Mouse (Mus musculus) kidney, postnatal 14 days (tissue): Measurements from ENCODE around the gene Trafd1.
A peak's percentile ranks its signal among the peaks of the same experiment; 100 is the strongest.

ENCODE experiments used
- DNase-seq: peaks from one replicate; pipeline ENCODE4 v3.0.0; 2022; ENCODE audit warnings: mixed read lengths

The Trafd1 gene

DNA sequence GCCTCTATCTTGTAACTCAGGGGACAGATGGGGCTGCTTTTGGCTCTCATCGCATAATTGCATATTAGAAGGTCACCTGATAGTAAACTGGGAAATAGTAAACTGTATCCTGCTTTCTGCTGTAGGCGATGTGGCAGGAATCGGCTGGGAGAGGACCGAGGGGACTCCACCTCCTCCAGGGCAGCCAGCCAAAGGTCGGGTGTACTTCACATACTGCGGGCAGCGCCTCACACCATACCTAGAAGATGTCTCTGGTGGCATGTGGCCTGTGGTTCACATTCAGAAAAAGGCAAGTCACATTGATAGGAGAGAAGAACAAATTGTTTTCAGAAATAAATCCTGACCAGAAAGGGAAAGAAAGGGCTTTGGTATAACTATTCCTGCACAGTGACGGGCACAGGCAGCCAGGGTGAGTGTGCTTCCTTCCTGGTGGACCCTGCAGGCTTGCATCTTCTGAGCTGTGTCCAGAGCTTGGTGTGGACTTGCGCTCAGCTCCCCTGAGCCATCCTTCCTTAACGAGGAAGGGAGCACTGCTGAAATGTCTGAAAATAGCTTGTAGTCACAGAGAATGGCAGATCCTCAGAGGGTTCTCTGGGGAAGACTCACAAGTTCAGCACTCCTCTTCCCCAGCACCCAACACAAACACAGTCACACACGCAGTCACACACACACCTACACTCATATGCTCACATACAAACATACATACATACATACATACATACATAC lies 55.9 kb downstream of the Trafd1 start:
- peak; percentile 67 for DNase-seq

- DNase-seq: no peak
Measured at GRCm38 (mm10) chr5:121326079-121326805, 59.2 kb downstream of the Trafd1 start.
